Mouse (Mus musculus) CH12.LX (cell line): ENCODE measurements around the gene Olfr155. TPM values are rescaled to one million over a fixed set of nuclear protein-coding genes. Genes with fewer than 3 reads are reported as not detected.

Experiments used
- DNase-seq: peaks from one replicate; pipeline ENCODE4 v3.0.0-alpha.2; 2013; ENCODE audit errors: extremely low read depth
- H3K27ac ChIP-seq: 2 replicates; pipeline ENCODE4 v1.5.1; 2012; ENCODE audit warnings: low read depth, mild to moderate bottlenecking, control low read depth, moderate library complexity; ENCODE audit not compliant: insufficient read depth
- H3K27me3 ChIP-seq: replicated peaks from 2 replicates; pipeline ENCODE3; 2012; ENCODE audit warnings: inconsistent platforms
- H3K36me3 ChIP-seq, 2 experiments: replicated peaks in 1 of 2; 2 replicates each; pipeline versions ENCODE3 to v1.6.1; 2012; ENCODE audit warnings: inconsistent platforms in 1 of 2, low read length in 1 of 2, mild to moderate bottlenecking in 1 of 2, mixed read lengths in 1 of 2, moderate library complexity in 1 of 2; ENCODE audit not compliant: control insufficient read depth in 1 of 2, insufficient read depth in 1 of 2
- H3K4me1 ChIP-seq, 2 experiments: 2 replicates each; pipeline ENCODE4 v1.6.1; 2012; ENCODE audit warnings: inconsistent platforms in 1 of 2, moderate library complexity in 1 of 2; ENCODE audit not compliant: insufficient read depth in 2 of 2, control insufficient read depth in 1 of 2
- H3K4me2 ChIP-seq: 2 replicates; pipeline ENCODE4 v1.6.1; 2012; ENCODE audit warnings: low read depth, mild to moderate bottlenecking, control low read depth; ENCODE audit not compliant: poor library complexity, insufficient read depth, severe bottlenecking
- H3K4me3 ChIP-seq, 3 experiments: fragments of 150-350 bp in 1 of 3; sonication (generic) in 1 of 3; replicated peaks in 1 of 3; 2 replicates each; pipeline versions ENCODE3 to v1.5.1; 2011 to 2012; ENCODE audit warnings: low read depth in 2 of 3, low read length in 2 of 3, mild to moderate bottlenecking in 2 of 3, moderate library complexity in 2 of 3, control low read depth in 1 of 3, improper control_type of control experiment in 1 of 3, inconsistent platforms in 1 of 3, mixed read lengths in 1 of 3; ENCODE audit not compliant: poor library complexity in 1 of 3
- H3K79me2 ChIP-seq: replicated peaks from 2 replicates; pipeline ENCODE4 v1.6.1; 2012; ENCODE audit warnings: mild to moderate bottlenecking, moderate library complexity; ENCODE audit not compliant: control insufficient read depth, poor library complexity, insufficient read depth, severe bottlenecking; ENCODE audit errors: extremely low read depth
- H3K9ac ChIP-seq: 2 replicates; pipeline ENCODE4 v1.6.1; 2012; ENCODE audit warnings: low read depth, mild to moderate bottlenecking, control low read depth, moderate library complexity; ENCODE audit not compliant: insufficient read depth
- H3K9me3 ChIP-seq: replicated peaks from 2 replicates; pipeline ENCODE3; 2012; ENCODE audit warnings: low read length, inconsistent platforms, mixed read lengths
- CHD1 ChIP-seq: IDR thresholded peaks from 2 replicates; pipeline ENCODE4 v1.6.1; 2012; ENCODE audit warnings: low read depth, low read length, improper control_type of control experiment, inconsistent platforms
- CHD2 ChIP-seq: IDR thresholded peaks from 2 replicates; pipeline ENCODE4 v1.6.1; 2011; ENCODE audit warnings: low read length, improper control_type of control experiment
- CTCF ChIP-seq, 2 experiments: IDR thresholded peaks in 1 of 2; conservative IDR thresholded peaks in 1 of 2; 2 replicates each; pipeline ENCODE4 v1.5.1; 2011 to 2012; ENCODE audit warnings: low read depth in 2 of 2, low read length in 2 of 2, improper control_type of control experiment in 1 of 2, inconsistent platforms in 1 of 2, mild to moderate bottlenecking in 1 of 2, moderate library complexity in 1 of 2
- E2F4 ChIP-seq: IDR thresholded peaks from 2 replicates; pipeline ENCODE4 v1.6.1; 2011; ENCODE audit warnings: low read depth, low read length, improper control_type of control experiment; ENCODE audit not compliant: insufficient replicate concordance
- ELF1 ChIP-seq: IDR thresholded peaks from 2 replicates; pipeline ENCODE4 v1.6.1; 2014; ENCODE audit warnings: low read depth, mild to moderate bottlenecking, inconsistent platforms, low read length, improper control_type of control experiment
- EP300 ChIP-seq: IDR thresholded peaks from 2 replicates; pipeline ENCODE4 v1.6.1; 2011; ENCODE audit warnings: low read length, improper control_type of control experiment
- ETS1 ChIP-seq: conservative IDR thresholded peaks from 2 replicates; pipeline ENCODE4 v1.6.1; 2012; ENCODE audit warnings: low read depth, mild to moderate bottlenecking, inconsistent platforms, low read length, improper control_type of control experiment, moderate library complexity
- GABPA ChIP-seq: IDR thresholded peaks from 2 replicates; pipeline ENCODE4 v1.6.1; 2012; ENCODE audit warnings: low read depth, low read length, improper control_type of control experiment, inconsistent platforms; ENCODE audit not compliant: insufficient replicate concordance
- HCFC1 ChIP-seq: IDR thresholded peaks from 2 replicates; pipeline ENCODE4 v1.6.1; 2012; ENCODE audit warnings: low read depth, mild to moderate bottlenecking, inconsistent platforms, low read length, improper control_type of control experiment
- JUND ChIP-seq: conservative IDR thresholded peaks from 2 replicates; pipeline ENCODE4 v1.6.1; 2011; ENCODE audit warnings: low read depth, low read length, improper control_type of control experiment
- MAX ChIP-seq: IDR thresholded peaks from 2 replicates; pipeline ENCODE4 v1.6.1; 2011; ENCODE audit warnings: low read length, improper control_type of control experiment
- MAZ ChIP-seq: IDR thresholded peaks from 2 replicates; pipeline ENCODE4 v1.6.1; 2012; ENCODE audit warnings: low read depth, mild to moderate bottlenecking, inconsistent platforms, low read length, improper control_type of control experiment, moderate library complexity
- MEF2A ChIP-seq: IDR thresholded peaks from 2 replicates; pipeline ENCODE4 v1.6.1; 2014; ENCODE audit warnings: low read depth, mild to moderate bottlenecking, inconsistent platforms, low read length, improper control_type of control experiment, borderline replicate concordance
- MXI1 ChIP-seq: IDR thresholded peaks from 2 replicates; pipeline ENCODE4 v1.6.1; 2011; ENCODE audit warnings: mild to moderate bottlenecking, low read depth, low read length, improper control_type of control experiment
- MYC ChIP-seq: IDR thresholded peaks from 2 replicates; pipeline ENCODE4 v1.6.1; 2011; ENCODE audit warnings: low read depth, mild to moderate bottlenecking, improper control_type of control experiment, low read length
- NELFE ChIP-seq: IDR thresholded peaks from 2 replicates; pipeline ENCODE4 v1.6.1; 2011; ENCODE audit warnings: low read depth, low read length, improper control_type of control experiment
- NRF1 ChIP-seq: IDR thresholded peaks from 2 replicates; pipeline ENCODE4 v1.6.1; 2014; ENCODE audit warnings: low read depth, mild to moderate bottlenecking, inconsistent platforms, low read length, improper control_type of control experiment, moderate library complexity
- POLR2AphosphoS2 ChIP-seq: IDR thresholded peaks from 2 replicates; pipeline ENCODE4 v1.6.1; 2011; ENCODE audit warnings: low read depth, low read length, improper control_type of control experiment
- RCOR1 ChIP-seq: conservative IDR thresholded peaks from 2 replicates; pipeline ENCODE4 v1.6.1; 2012; ENCODE audit warnings: low read depth, mild to moderate bottlenecking, inconsistent platforms, low read length, improper control_type of control experiment
- SMC3 ChIP-seq: IDR thresholded peaks from 2 replicates; pipeline ENCODE4 v1.6.1; 2011; ENCODE audit warnings: low read depth, low read length, improper control_type of control experiment
- TBP ChIP-seq: conservative IDR thresholded peaks from 2 replicates; pipeline ENCODE4 v1.6.1; 2011; ENCODE audit warnings: low read depth, low read length, improper control_type of control experiment
- TCF12 ChIP-seq: IDR thresholded peaks from 2 replicates; pipeline ENCODE4 v1.6.1; 2014; ENCODE audit warnings: low read depth, mild to moderate bottlenecking, inconsistent platforms, low read length, improper control_type of control experiment
- UBTF ChIP-seq: IDR thresholded peaks from 2 replicates; pipeline ENCODE4 v1.6.1; 2012; ENCODE audit warnings: low read depth, mild to moderate bottlenecking, inconsistent platforms, low read length, improper control_type of control experiment, moderate library complexity
- USF1 ChIP-seq: IDR thresholded peaks from 2 replicates; pipeline ENCODE4 v1.6.1; 2014; ENCODE audit warnings: low read depth, mild to moderate bottlenecking, inconsistent platforms, low read length, improper control_type of control experiment
- ZC3H11A ChIP-seq: IDR thresholded peaks from 2 replicates; pipeline ENCODE4 v1.6.1; 2012; ENCODE audit warnings: low read depth, mild to moderate bottlenecking, inconsistent platforms, low read length, improper control_type of control experiment
- ZMIZ1 ChIP-seq: IDR thresholded peaks from 2 replicates; pipeline ENCODE4 v1.6.1; 2012; ENCODE audit warnings: low read depth, mild to moderate bottlenecking, inconsistent platforms, low read length, improper control_type of control experiment
- ZNF384 ChIP-seq: IDR thresholded peaks from 2 replicates; pipeline ENCODE4 v1.6.1; 2012; ENCODE audit warnings: low read depth, low read length, improper control_type of control experiment, inconsistent platforms
- dilution Hi-C: fragments of 300-500 bp; cut with MboI; formaldehyde crosslinking; loops from 2 replicates; pipeline ENCODE4 v1.14.3; 2020; ENCODE audit warnings: low sequenced_read_pairs; ENCODE audit not compliant: extremely low pct_unique_long_range_greater_than_20kb, extremely low pct_ligation_motif_present
- in situ Hi-C: fragments of 300-500 bp; cut with MboI; formaldehyde crosslinking; loops from 3 replicates; pipeline ENCODE4 v1.14.3; 2019; ENCODE audit warnings: low sequenced_read_pairs, low pct_ligation_motif_present, low pct_unique_long_range_greater_than_20kb, mixed read lengths
- polyA plus RNA-seq: library from polyadenylated mRNA; unstranded; fragments of >175 nt; gene quantifications from 2 replicates; pipeline ENCODE4 v1.2.1, GENCODE M21; 2012; ENCODE audit warnings: low read depth; ENCODE audit not compliant: insufficient read length
- total RNA-seq, 2 experiments: library from RNA; depleted of rRNA; stranded (reverse); fragments of 300-350 nt in 1 of 2; fragments of >200 nt in 1 of 2; gene quantifications; 2 replicates each; pipeline ENCODE4 v1.2.3; 2012 to 2014

Gene Olfr155
- total and polyA plus RNA-seq, 3 experiments, result not detected

GRCm38 (mm10) chr4:43899197-43899596 is 47.8 kb downstream of the Olfr155 start (continued):
- TF ChIP-seq ETS1, result no peak
- no peak for TF ChIP-seq MEF2A
- no peak for TF ChIP-seq ELF1
- TF ChIP-seq ZNF384, result no peak
- TF ChIP-seq ZC3H11A, result no peak
- TF ChIP-seq UBTF, result no peak
- TF ChIP-seq MXI1, result peak; percentile 54; the same call in 1 of the 2 replicates
- peak; percentile 34; the same call in 1 of the 2 replicates for TF ChIP-seq RCOR1
- no peak for TF ChIP-seq SMC3
- no peak for TF ChIP-seq ZMIZ1
- TF ChIP-seq MAX, result 0 out of 2 replicates have a peak, but pooled peaks have one; percentile 48
- no peak for TF ChIP-seq CHD1
- no peak for TF ChIP-seq MAZ
- no peak for TF ChIP-seq CTCF (conservative IDR thresholded peaks at IDR 0.05 in 1 of 2, IDR thresholded peaks at IDR 0.05 in 1 of 2; ENCODE audit: low read depth in 2 of 2, low read length in 2 of 2)
- no peak for TF ChIP-seq GABPA
- no peak for TF ChIP-seq NELFE
- TF ChIP-seq JUND, result no peak
- TF ChIP-seq NRF1, result no peak
- TF ChIP-seq USF1, result no peak

GRCm38 (mm10) chr4:43903690-43904089 is 52.3 kb downstream of the Olfr155 start:
- H3K36me3 ChIP-seq, result no peaks in the 10 kb centered on the region
- H3K4me2 ChIP-seq, result no peak overlapping the region
- no peaks in the 10 kb centered on the region for H3K27me3 ChIP-seq
- H3K9ac ChIP-seq, result no peak overlapping the region
- no peaks in the 10 kb centered on the region for H3K79me2 ChIP-seq
- no peak for TF ChIP-seq MYC
- no peak for TF ChIP-seq NELFE
- no peak for TF ChIP-seq ETS1
- TF ChIP-seq TBP, result no peak
- peak; percentile 38; the same call in 1 of the 2 replicates for TF ChIP-seq TCF12
- TF ChIP-seq EP300, result 0 out of 2 replicates have a peak, but pooled peaks have one; percentile 14
- TF ChIP-seq RCOR1, result no peak
- no peak for TF ChIP-seq UBTF
- no peak for TF ChIP-seq HCFC1
- no peak for TF ChIP-seq CHD2
- TF ChIP-seq JUND, result 0 out of 2 replicates have a peak, but pooled peaks have one; percentile 8
- no peak for TF ChIP-seq ZMIZ1
- TF ChIP-seq MEF2A, result no peak
- TF ChIP-seq E2F4, result no peak
- no peak for TF ChIP-seq POLR2AphosphoS2
- TF ChIP-seq NRF1, result no peak
- H3K4me3 ChIP-seq, result no peak overlapping the region
- H3K27ac ChIP-seq, result no peak overlapping the region
- in situ Hi-C loops, result no loop called here
- no peaks in the 10 kb centered on the region for H3K9me3 ChIP-seq
- peak; percentile 25 for DNase-seq
- dilution Hi-C loops, result no loop called here
- H3K4me1 ChIP-seq, result peaks cover 16 to 83% of the 10 kb centered on the region in 2 experiments
